Mouse (Mus musculus): Measurements from ENCODE around the gene Ubb. TPM values are rescaled to one million over a fixed set of nuclear protein-coding genes. Genes with fewer than 3 reads are reported as not detected.

Gene Ubb
- polyA plus RNA-seq, 2 experiments: 3,111 to 3,423 TPM

GRCm38 (mm10) chr11:62563590-62563989, 12.6 kb downstream of the Ubb start:
- no peaks in the 10 kb centered on the region for H3K36me3 ChIP-seq (ENCODE audit: control insufficient read depth, insufficient read depth, low read length)
- no peaks in the 10 kb centered on the region for H3K27me3 ChIP-seq (ENCODE audit: control insufficient read depth, insufficient read depth, low read length)
- DNase-seq (ENCODE audit: low spot score) (no peak), ATAC-seq (ENCODE audit: low FRiP score, low read depth) (no peak)
- H3K9me3 ChIP-seq (ENCODE audit: control insufficient read depth, low read length): no peaks in the 10 kb centered on the region
- no peak overlapping the region for H3K4me2 ChIP-seq (replicated peaks; ENCODE audit: low read depth, low read length, severe bottlenecking)
- H3K9ac ChIP-seq (ENCODE audit: low read depth, low read length, severe bottlenecking): no peak overlapping the region
- H3K4me1 ChIP-seq (ENCODE audit: control insufficient read depth, insufficient read depth, low read length): no peaks in the 10 kb centered on the region
- H3K4me3 ChIP-seq (replicated peaks; ENCODE audit: low read length): no peak overlapping the region
- no peak for TF ChIP-seq POLR2A (IDR thresholded peaks at IDR 0.05; ENCODE audit: borderline replicate concordance, extremely low read depth, insufficient read depth, insufficient read length)
- H3K27ac ChIP-seq (replicated peaks; ENCODE audit: low read depth, low read length): no peak overlapping the region
- 77% methylated on average over 2 of the region's 2 CpGs for WGBS

- 70% methylated on average over 7 of the region's 7 CpGs for WGBS
- no peak overlapping the region for H3K9ac ChIP-seq (ENCODE audit: low read depth, low read length, severe bottlenecking)
Observed at GRCm38 (mm10) chr11:62565747-62566146, 14.8 kb downstream of the Ubb start.

GRCm38 (mm10) chr11:62566211-62566610, 15.2 kb downstream of the Ubb start:
- WGBS: 71% methylated on average over 1 of the region's 1 CpGs
- H3K9me3 ChIP-seq (ENCODE audit: control insufficient read depth, low read length): no peaks in the 10 kb centered on the region
- no peak overlapping the region for H3K4me2 ChIP-seq (replicated peaks; ENCODE audit: low read depth, low read length, severe bottlenecking)
- no peaks in the 10 kb centered on the region for H3K36me3 ChIP-seq (ENCODE audit: control insufficient read depth, insufficient read depth, low read length)
- TF ChIP-seq POLR2A (IDR thresholded peaks at IDR 0.05; ENCODE audit: borderline replicate concordance, extremely low read depth, insufficient read depth, insufficient read length): no peak
- DNase-seq (ENCODE audit: low spot score) (no peak), ATAC-seq (ENCODE audit: low FRiP score, low read depth) (no peak)
- no peaks in the 10 kb centered on the region for H3K4me1 ChIP-seq (ENCODE audit: control insufficient read depth, insufficient read depth, low read length)
- H3K9ac ChIP-seq (ENCODE audit: low read depth, low read length, severe bottlenecking): no peak overlapping the region
- no peak overlapping the region for H3K27ac ChIP-seq (replicated peaks; ENCODE audit: low read depth, low read length)
- no peak overlapping the region for H3K4me3 ChIP-seq (replicated peaks; ENCODE audit: low read length)
- H3K27me3 ChIP-seq (ENCODE audit: control insufficient read depth, insufficient read depth, low read length): no peaks in the 10 kb centered on the region

More at GRCm38 (mm10) chr11:62565747-62566146, 14.8 kb downstream of the Ubb start:
- Histone ChIP-seq H3K4me2 (replicated peaks; ENCODE audit: low read depth, low read length, severe bottlenecking) (no peak overlapping the region), H3K27ac (replicated peaks; ENCODE audit: low read depth, low read length) (no peak overlapping the region), H3K36me3 (ENCODE audit: control insufficient read depth, insufficient read depth, low read length) (no peaks in the 10 kb centered on the region), H3K27me3 (ENCODE audit: control insufficient read depth, insufficient read depth, low read length) (no peaks in the 10 kb centered on the region), H3K4me3 (replicated peaks; ENCODE audit: low read length) (no peak overlapping the region), H3K9me3 (ENCODE audit: control insufficient read depth, low read length) (no peaks in the 10 kb centered on the region), H3K4me1 (ENCODE audit: control insufficient read depth, insufficient read depth, low read length) (no peaks in the 10 kb centered on the region)
- TF ChIP-seq POLR2A (IDR thresholded peaks at IDR 0.05; ENCODE audit: borderline replicate concordance, extremely low read depth, insufficient read depth, insufficient read length): no peak
- ATAC-seq (ENCODE audit: low FRiP score, low read depth) (no peak), DNase-seq (ENCODE audit: low spot score) (no peak)

GRCm38 (mm10) chr11:62568300-62568699, 17.3 kb downstream of the Ubb start:
- peak; percentile 15 for DNase-seq (ENCODE audit: low spot score)
- WGBS: 66% methylated on average over 3 of the region's 3 CpGs
- H3K27ac ChIP-seq (replicated peaks; ENCODE audit: low read depth, low read length): no peak overlapping the region
- H3K9me3 ChIP-seq (ENCODE audit: control insufficient read depth, low read length): no peaks in the 10 kb centered on the region
- H3K9ac ChIP-seq (ENCODE audit: low read depth, low read length, severe bottlenecking): no peak overlapping the region
- no peaks in the 10 kb centered on the region for H3K4me1 ChIP-seq (ENCODE audit: control insufficient read depth, insufficient read depth, low read length)
- ATAC-seq (ENCODE audit: low FRiP score, low read depth): no peak
- no peak for TF ChIP-seq POLR2A (IDR thresholded peaks at IDR 0.05; ENCODE audit: borderline replicate concordance, extremely low read depth, insufficient read depth, insufficient read length)
- H3K36me3 ChIP-seq (ENCODE audit: control insufficient read depth, insufficient read depth, low read length): no peaks in the 10 kb centered on the region
- H3K27me3 ChIP-seq (ENCODE audit: control insufficient read depth, insufficient read depth, low read length): no peaks in the 10 kb centered on the region
- H3K4me3 ChIP-seq (replicated peaks; ENCODE audit: low read length): no peak overlapping the region
- no peak overlapping the region for H3K4me2 ChIP-seq (replicated peaks; ENCODE audit: low read depth, low read length, severe bottlenecking)

GRCm38 (mm10) chr11:62573959-62574702, 23.2 kb downstream of the Ubb start, which contains the start of gene Trpv2:
Gene Trpv2 (plus strand): TSS chr11:62574486.
- H3K4me2 ChIP-seq (replicated peaks; ENCODE audit: low read depth, low read length, severe bottlenecking): peak within 1 kb of the TSS; percentile 99
- no peaks in the 10 kb centered on the region for H3K36me3 ChIP-seq (ENCODE audit: control insufficient read depth, insufficient read depth, low read length)
- no peak for DNase-seq (ENCODE audit: low spot score)
- 76% methylated on average over 6 of the region's 6 CpGs for WGBS
- H3K4me3 ChIP-seq (replicated peaks; ENCODE audit: low read length): peak within 1 kb of the TSS; percentile 48
- no peak for ATAC-seq (ENCODE audit: low FRiP score, low read depth)
- H3K9me3 ChIP-seq (ENCODE audit: control insufficient read depth, low read length): no peaks in the 10 kb centered on the region
- peaks cover 6% of the 10 kb centered on the region for H3K4me1 ChIP-seq (ENCODE audit: control insufficient read depth, insufficient read depth, low read length)
- no peak for TF ChIP-seq POLR2A (IDR thresholded peaks at IDR 0.05; ENCODE audit: borderline replicate concordance, extremely low read depth, insufficient read depth, insufficient read length)
- H3K27me3 ChIP-seq (ENCODE audit: control insufficient read depth, insufficient read depth, low read length): no peaks in the 10 kb centered on the region
- H3K9ac ChIP-seq (ENCODE audit: low read depth, low read length, severe bottlenecking): no peak within 1 kb of the TSS; the same call in 1 of the 2 replicates
- no peak within 1 kb of the TSS for H3K27ac ChIP-seq (replicated peaks; ENCODE audit: low read depth, low read length)
